Mouse (Mus musculus): Measurements from ENCODE around the gene Syvn1. TPM values are rescaled to one million over a fixed set of nuclear protein-coding genes. Genes with fewer than 3 reads are reported as not detected.

The Syvn1 gene
- polyA plus RNA-seq, 1 experiment from 2014 or later: 27.5 TPM

Small RNAs within 50 kb of the gene (microRNA-seq; reads per million reads assigned to microRNA genes)
- gene Mir6988: 0.78 reads per million

Other genes starting within 250 kb of the Syvn1 start
- 18.3 and 18.6 TPM in 2 replicates for gene Frmd8, start 171.3 kb upstream of the Syvn1 start, polyA plus RNA-seq (2014; fragmentation: Nextera tagmentation; extraction: Ambion mirVana)
- 1.8 and 2.8 TPM in 2 replicates for gene Slc25a45, start 168.8 kb upstream of the Syvn1 start, polyA plus RNA-seq (2014; fragmentation: Nextera tagmentation; extraction: Ambion mirVana)
- 3.1 and 3.2 TPM in 2 replicates for gene Tigd3, start 152.4 kb upstream of the Syvn1 start, polyA plus RNA-seq (2014; fragmentation: Nextera tagmentation; extraction: Ambion mirVana)
- 132 and 148 TPM in 2 replicates for gene Dpf2, start 133.6 kb upstream of the Syvn1 start, polyA plus RNA-seq (2014; fragmentation: Nextera tagmentation; extraction: Ambion mirVana)
- gene Cdc42ep2, start 121.8 kb upstream of the Syvn1 start, polyA plus RNA-seq (2014; fragmentation: Nextera tagmentation; extraction: Ambion mirVana): 7.3 and 7.4 TPM in 2 replicates
- gene Pola2, start 82.4 kb upstream of the Syvn1 start, polyA plus RNA-seq (2014; fragmentation: Nextera tagmentation; extraction: Ambion mirVana): 68.9 and 73.2 TPM in 2 replicates
- not detected in 2 replicates for gene Slc22a20, start 60.4 kb upstream of the Syvn1 start, polyA plus RNA-seq (2014; fragmentation: Nextera tagmentation; extraction: Ambion mirVana)
- 16.1 and 16.6 TPM in 2 replicates for gene Capn1, start 30.7 kb upstream of the Syvn1 start, polyA plus RNA-seq (2014; fragmentation: Nextera tagmentation; extraction: Ambion mirVana)
- 75.5 and 77.4 TPM in 2 replicates for gene Mrpl49, start 11.2 kb downstream of the Syvn1 start, polyA plus RNA-seq (2014; fragmentation: Nextera tagmentation; extraction: Ambion mirVana)
- 902 and 945 TPM in 2 replicates for gene Fau, start 11.3 kb downstream of the Syvn1 start, polyA plus RNA-seq (2014; fragmentation: Nextera tagmentation; extraction: Ambion mirVana)
- gene Znhit2, start 14.6 kb downstream of the Syvn1 start, polyA plus RNA-seq (2014; fragmentation: Nextera tagmentation; extraction: Ambion mirVana): 27.6 and 30.8 TPM in 2 replicates
- 24.8 and 24.9 TPM in 2 replicates for gene Tm7sf2, start 21.8 kb downstream of the Syvn1 start, polyA plus RNA-seq (2014; fragmentation: Nextera tagmentation; extraction: Ambion mirVana)
- gene Vps51, start 30.7 kb downstream of the Syvn1 start, polyA plus RNA-seq (2014; fragmentation: Nextera tagmentation; extraction: Ambion mirVana): 60.1 and 66.7 TPM in 2 replicates
- not detected in 2 replicates for gene Tmem262, start 33.5 kb downstream of the Syvn1 start, polyA plus RNA-seq (2014; fragmentation: Nextera tagmentation; extraction: Ambion mirVana)
- 1.0 and 2.1 TPM in 2 replicates for gene Gm28374, start 35.7 kb downstream of the Syvn1 start, polyA plus RNA-seq (2014; fragmentation: Nextera tagmentation; extraction: Ambion mirVana)
- gene Zfpl1, start 38.4 kb downstream of the Syvn1 start, polyA plus RNA-seq (2014; fragmentation: Nextera tagmentation; extraction: Ambion mirVana): 77.7 and 81.6 TPM in 2 replicates
- 37.2 and 39.0 TPM in 2 replicates for gene Cdca5, start 38.4 kb downstream of the Syvn1 start, polyA plus RNA-seq (2014; fragmentation: Nextera tagmentation; extraction: Ambion mirVana)
- gene AC131692.1, start 47.8 kb downstream of the Syvn1 start, polyA plus RNA-seq (2014; fragmentation: Nextera tagmentation; extraction: Ambion mirVana): 0.42 and 0.62 TPM in 2 replicates
- gene Naaladl1, start 59.2 kb downstream of the Syvn1 start, polyA plus RNA-seq (2014; fragmentation: Nextera tagmentation; extraction: Ambion mirVana): 0.54 and 0.64 TPM in 2 replicates
- 45.4 and 47.9 TPM in 2 replicates for gene Sac3d1, start 72.1 kb downstream of the Syvn1 start, polyA plus RNA-seq (2014; fragmentation: Nextera tagmentation; extraction: Ambion mirVana)
- gene Snx15, start 81.7 kb downstream of the Syvn1 start, polyA plus RNA-seq (2014; fragmentation: Nextera tagmentation; extraction: Ambion mirVana): 27.6 and 30.6 TPM in 2 replicates
- 0.23 and 0.34 TPM in 2 replicates for gene Batf2, start 94.4 kb downstream of the Syvn1 start, polyA plus RNA-seq (2014; fragmentation: Nextera tagmentation; extraction: Ambion mirVana)
- gene Arl2, start 95.0 kb downstream of the Syvn1 start, polyA plus RNA-seq (2014; fragmentation: Nextera tagmentation; extraction: Ambion mirVana): 101 and 107 TPM in 2 replicates
- not detected in 2 replicates for gene Majin, start 137.8 kb downstream of the Syvn1 start, polyA plus RNA-seq (2014; fragmentation: Nextera tagmentation; extraction: Ambion mirVana)
- 0.90 TPM in 1 of 2 replicates, not detected in the other for gene Gpha2, start 179.8 kb downstream of the Syvn1 start, polyA plus RNA-seq (2014; fragmentation: Nextera tagmentation; extraction: Ambion mirVana)
- gene Ppp2r5b, start 189.3 kb downstream of the Syvn1 start, polyA plus RNA-seq (2014; fragmentation: Nextera tagmentation; extraction: Ambion mirVana): 22.1 and 23.5 TPM in 2 replicates
- 9.2 and 10.4 TPM in 2 replicates for gene Atg2a, start 195.1 kb downstream of the Syvn1 start, polyA plus RNA-seq (2014; fragmentation: Nextera tagmentation; extraction: Ambion mirVana)
- gene Ehd1, start 230.1 kb downstream of the Syvn1 start, polyA plus RNA-seq (2014; fragmentation: Nextera tagmentation; extraction: Ambion mirVana): 44.9 and 46.2 TPM in 2 replicates